Mouse (Mus musculus) bone marrow macrophage, adult 2 months (primary cell): ENCODE data around the gene Sox5.

Experiments used
- CTCF ChIP-seq: IDR thresholded peaks from 2 replicates; pipeline ENCODE4 v1.5.1; 2012; ENCODE audit warnings: low read depth, mild to moderate bottlenecking, low read length, moderate library complexity
- POLR2A ChIP-seq: IDR thresholded peaks from 2 replicates; pipeline ENCODE4 v1.6.1; 2012; ENCODE audit warnings: mild to moderate bottlenecking, low read depth, low read length, borderline replicate concordance

- TF ChIP-seq POLR2A (no peak), CTCF (no peak)
Measured at GRCm38 (mm10) chr6:143998201-143998600, 783.6 kb downstream of the Sox5 start.
